16 mouse cellular contexts compared by ENCODE assay signal in genomic region chr9:106357167-106357566, GRCm38 (mm10). TPM values are rescaled to one million over a fixed set of nuclear protein-coding genes. Genes with fewer than 3 reads are reported as not detected.
A peak's percentile ranks its signal among the peaks of the same experiment; 100 is the strongest.
DNase-seq lines count a peak whose midpoint lies in the region; ATAC-seq and TF ChIP-seq lines count a peak whose summit lies in the region.
"Had no signal": no experiment of that assay in that cellular context is flagged by ENCODE, and none has a peak within 500 bp of the region (broad histone marks: within the 10 kb centered on the region; RNA-seq: fewer than 3 reads in every experiment).

No protein-coding gene starts in this region.

- H3K4me3 ChIP-seq in forebrain, embryonic 10.5 days, result no peak overlapping the region
- no peak overlapping the region for H3K4me3 ChIP-seq in forebrain, embryonic 16.5 days (replicated peaks; ENCODE audit: low read length)
- no peak overlapping the region for H3K4me3 ChIP-seq in bone marrow macrophage, adult 2 months (ENCODE audit: insufficient read depth, low read length)
- no peak overlapping the region for H3K4me3 ChIP-seq in embryonic facial prominence, embryonic 14.5 days (ENCODE audit: low read depth, low read length)
- no peak overlapping the region for H3K4me3 ChIP-seq in limb, embryonic 13.5 days
- H3K4me3 ChIP-seq: heart, adult 2 months had no signal

- no peaks in the 10 kb centered on the region for H3K9me3 ChIP-seq in forebrain, embryonic 10.5 days
- no peaks in the 10 kb centered on the region for H3K9me3 ChIP-seq in forebrain, embryonic 16.5 days (ENCODE audit: control insufficient read depth, low read length)
- H3K9me3 ChIP-seq in embryonic facial prominence, embryonic 14.5 days (ENCODE audit: control insufficient read depth, low read length), result no peaks in the 10 kb centered on the region
- no peaks in the 10 kb centered on the region for H3K9me3 ChIP-seq in limb, embryonic 13.5 days

- no peak for TF ChIP-seq CTCF in bone marrow macrophage, adult 2 months (IDR thresholded peaks at IDR 0.05; ENCODE audit: low read depth, low read length)

- no peak overlapping the region for H3K9ac ChIP-seq in forebrain, embryonic 16.5 days (replicated peaks; ENCODE audit: low read depth, low read length)
- H3K9ac ChIP-seq in embryonic facial prominence, embryonic 14.5 days (ENCODE audit: low read depth, low read length), result no peak overlapping the region
- 0 out of 2 replicates have a peak overlapping the region, but pooled peaks have one; percentile 39 for H3K9ac ChIP-seq in limb, embryonic 13.5 days
- H3K9ac ChIP-seq: hindbrain, embryonic 14.5 days; liver, postnatal 0 days had no signal

- no peaks in the 10 kb centered on the region for H3K36me3 ChIP-seq in forebrain, embryonic 10.5 days (replicated peaks)
- H3K36me3 ChIP-seq in forebrain, embryonic 16.5 days (ENCODE audit: control insufficient read depth, insufficient read depth), result no peaks in the 10 kb centered on the region
- no peaks in the 10 kb centered on the region for H3K36me3 ChIP-seq in embryonic facial prominence, embryonic 14.5 days (ENCODE audit: control insufficient read depth, insufficient read depth, low read length)
- no peaks in the 10 kb centered on the region for H3K36me3 ChIP-seq in limb, embryonic 13.5 days

- WGBS in forebrain, embryonic 10.5 days, result 71% methylated on average over 3 of the region's 3 CpGs
- WGBS in forebrain, embryonic 16.5 days, result 84% methylated on average over 3 of the region's 3 CpGs
- WGBS in embryonic facial prominence, embryonic 14.5 days, result 42% methylated on average over 3 of the region's 3 CpGs
- WGBS in limb, embryonic 13.5 days, result 25% methylated on average over 3 of the region's 3 CpGs

- no peak for ATAC-seq in forebrain, embryonic 16.5 days
- ATAC-seq in embryonic facial prominence, embryonic 14.5 days (ENCODE audit: low read depth), result no peak
- no peak for ATAC-seq in limb, embryonic 13.5 days (ENCODE audit: low FRiP score, low read depth)
- ATAC-seq: liver, postnatal 0 days had no signal

- H3K4me1 ChIP-seq in forebrain, embryonic 10.5 days, result peaks cover 74% of the 10 kb centered on the region
- H3K4me1 ChIP-seq in forebrain, embryonic 16.5 days (replicated peaks; ENCODE audit: control insufficient read depth, insufficient read depth, low read length), result no peaks in the 10 kb centered on the region; the same call in 1 of the 2 replicates
- H3K4me1 ChIP-seq in bone marrow macrophage, adult 2 months (ENCODE audit: control insufficient read depth, insufficient read depth, low read length), result peaks cover 73% of the 10 kb centered on the region
- peaks cover 70% of the 10 kb centered on the region for H3K4me1 ChIP-seq in embryonic facial prominence, embryonic 14.5 days (ENCODE audit: control insufficient read depth, insufficient read depth, low read length)
- peaks cover 94% of the 10 kb centered on the region for H3K4me1 ChIP-seq in limb, embryonic 13.5 days

- H3K27ac ChIP-seq in forebrain, embryonic 10.5 days, result peak overlapping the region; percentile 76
- no peak overlapping the region for H3K27ac ChIP-seq in forebrain, embryonic 16.5 days (ENCODE audit: low read length)
- peak overlapping the region; percentile 45 for H3K27ac ChIP-seq in bone marrow macrophage, adult 2 months (ENCODE audit: insufficient read depth, low read depth, low read length)
- peak overlapping the region; percentile 97 for H3K27ac ChIP-seq in embryonic facial prominence, embryonic 14.5 days (replicated peaks; ENCODE audit: low read depth, low read length)
- peak overlapping the region; percentile 99 for H3K27ac ChIP-seq in limb, embryonic 13.5 days
- H3K27ac ChIP-seq: heart, adult 2 months; hindbrain, embryonic 14.5 days had no signal

- DNase-seq in forebrain, embryonic 10.5 days (ENCODE audit: extremely low spot score, low spot score), result no peak
- no peak for DNase-seq in embryonic facial prominence, embryonic 14.5 days (ENCODE audit: low spot score)
- no peak for DNase-seq in layer of hippocampus, adult 11-12 months (ENCODE audit: low spot score)
- no peak for DNase-seq in ovary, postnatal 36 days (ENCODE audit: low spot score)
- no peak for DNase-seq in thymus, postnatal 0 days (ENCODE audit: low spot score)
- DNase-seq: adrenal gland, adult 8-10 months; cerebellum, adult 11 months; gastrocnemius, postnatal 10 days; heart, adult 2 months; liver; right cerebral cortex, postnatal 25 days had no signal

- no peaks in the 10 kb centered on the region for H3K27me3 ChIP-seq in forebrain, embryonic 10.5 days (ENCODE audit: poor library complexity, severe bottlenecking)
- no peaks in the 10 kb centered on the region for H3K27me3 ChIP-seq in forebrain, embryonic 16.5 days (replicated peaks; ENCODE audit: control insufficient read depth, insufficient read depth, low read length)
- H3K27me3 ChIP-seq in embryonic facial prominence, embryonic 14.5 days (replicated peaks; ENCODE audit: control insufficient read depth, insufficient read depth, low read length), result no peaks in the 10 kb centered on the region
- no peaks in the 10 kb centered on the region for H3K27me3 ChIP-seq in limb, embryonic 13.5 days

- H3K4me2 ChIP-seq in forebrain, embryonic 16.5 days (ENCODE audit: low read length), result no peak overlapping the region
- H3K4me2 ChIP-seq in embryonic facial prominence, embryonic 14.5 days (ENCODE audit: low read depth, low read length), result no peak overlapping the region
- peak overlapping the region; percentile 51; the same call in 1 of the 2 replicates for H3K4me2 ChIP-seq in limb, embryonic 13.5 days (replicated peaks)
- H3K4me2 ChIP-seq: hindbrain, embryonic 14.5 days had no signal

- no peak for TF ChIP-seq POLR2A in bone marrow macrophage, adult 2 months (IDR thresholded peaks at IDR 0.05; ENCODE audit: borderline replicate concordance, low read depth, low read length)

RNA-seq across cellular contexts. Expression of gene Dusp7, which starts 11.3 kb away (rescaled TPM):
- polyA plus RNA-seq in forebrain, embryonic 10.5 days (2016; fragmentation: Nextera tagmentation; extraction: Ambion mirVana), result 17.6 and 18.9 TPM in 2 replicates
- polyA plus RNA-seq in forebrain, embryonic 16.5 days (2015; fragmentation: Nextera tagmentation; extraction: Ambion mirVana), result 9.0 and 10.3 TPM in 2 replicates
- 122 and 129 TPM in 2 replicates for polyA plus RNA-seq in bone marrow macrophage, adult 2 months (2012; ENCODE audit: insufficient read depth, insufficient read length, missing spikeins)
- polyA plus RNA-seq in embryonic facial prominence, embryonic 14.5 days (2014; fragmentation: Nextera tagmentation; extraction: Ambion mirVana), result 44.0 and 48.4 TPM in 2 replicates
- 40.5 and 41.1 TPM in 2 replicates for polyA plus RNA-seq in limb, embryonic 13.5 days (2015; fragmentation: Nextera tagmentation; extraction: Ambion mirVana)
- polyA plus RNA-seq in thymus, postnatal 0 days (2015; fragmentation: Nextera tagmentation; extraction: Ambion mirVana), result 9.1 and 11.3 TPM in 2 replicates
